20 mouse cellular contexts compared by ENCODE assay signal in the genomic region with DNA sequence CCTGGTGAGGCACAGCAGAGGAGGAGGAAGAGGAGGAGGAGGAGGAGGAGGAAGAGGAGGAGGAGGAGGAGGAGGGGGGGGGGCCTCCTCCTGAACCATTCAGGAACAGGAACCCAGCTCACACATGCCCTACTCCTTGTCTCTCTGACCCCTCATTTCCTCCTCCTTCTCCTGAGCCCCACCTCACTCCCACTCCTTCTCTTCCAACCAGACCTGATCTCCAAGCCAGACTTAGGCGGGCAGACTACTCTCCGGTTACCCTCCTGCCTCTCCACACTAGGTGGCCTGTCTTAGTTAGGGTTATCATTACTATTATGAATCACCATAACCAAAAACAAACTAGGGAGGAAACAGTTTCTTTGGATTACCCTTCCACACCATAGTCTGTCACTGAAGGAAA. TPM values are rescaled to one million over a fixed set of nuclear protein-coding genes. Genes with fewer than 3 reads are reported as not detected.
A peak's percentile ranks its signal among the peaks of the same experiment; 100 is the strongest.
DNase-seq lines count a peak whose midpoint lies in the region; ATAC-seq and TF ChIP-seq lines count a peak whose summit lies in the region.
"Had no signal": no experiment of that assay in that cellular context is flagged by ENCODE, and none has a peak within 500 bp of the region (broad histone marks: within the 10 kb centered on the region; RNA-seq: fewer than 3 reads in every experiment).

No protein-coding gene starts in this region.

- 0 out of 2 replicates have a peak, but pooled peaks have one; percentile 30 for ATAC-seq in liver, embryonic 12.5 days
- ATAC-seq in midbrain, embryonic 11.5 days (ENCODE audit: low FRiP score): no peak
- no peak for ATAC-seq in midbrain, embryonic 16.5 days
- ATAC-seq: activated CD4-positive, CD25-positive, alpha-beta regulatory T cell, adult 4 months; forebrain, embryonic 13.5 days; forebrain, postnatal 0 days; Patski had no signal

- no peak overlapping the region for H3K4me2 ChIP-seq in liver, embryonic 12.5 days
- no peak overlapping the region for H3K4me2 ChIP-seq in midbrain, embryonic 11.5 days
- H3K4me2 ChIP-seq in midbrain, embryonic 16.5 days (ENCODE audit: low read length): no peak overlapping the region
- H3K4me2 ChIP-seq: forebrain, embryonic 13.5 days; heart, embryonic 11.5 days; hindbrain, embryonic 14.5 days had no signal

- no peaks in the 10 kb centered on the region for H3K9me3 ChIP-seq in liver, embryonic 12.5 days (replicated peaks)
- H3K9me3 ChIP-seq in midbrain, embryonic 11.5 days (ENCODE audit: control insufficient read depth, low read length): no peaks in the 10 kb centered on the region
- H3K9me3 ChIP-seq in midbrain, embryonic 16.5 days (replicated peaks; ENCODE audit: control insufficient read depth, low read length, poor library complexity, severe bottlenecking): no peaks in the 10 kb centered on the region
- H3K9me3 ChIP-seq: forebrain, embryonic 13.5 days; hindbrain, embryonic 10.5 days had no signal

- H3K9ac ChIP-seq in heart, adult 2 months (ENCODE audit: low read depth, low read length): no peak overlapping the region
- H3K9ac ChIP-seq in liver, embryonic 12.5 days: no peak overlapping the region
- H3K9ac ChIP-seq in midbrain, embryonic 11.5 days (ENCODE audit: low read length): no peak overlapping the region
- no peak overlapping the region for H3K9ac ChIP-seq in midbrain, embryonic 16.5 days (ENCODE audit: low read depth, low read length)
- H3K9ac ChIP-seq: forebrain, embryonic 13.5 days; forebrain, postnatal 0 days; hindbrain, embryonic 14.5 days had no signal

- TF ChIP-seq POLR2A in heart, adult 2 months (IDR thresholded peaks at IDR 0.05; ENCODE audit: insufficient read depth, low read depth, low read length): no peak

- TF ChIP-seq EP300 in heart, adult 2 months (IDR thresholded peaks at IDR 0.05; ENCODE audit: insufficient read depth, low read depth, low read length): no peak

- no peaks in the 10 kb centered on the region for H3K27me3 ChIP-seq in heart, adult 2 months (ENCODE audit: control insufficient read depth, insufficient read depth, low read length)
- no peaks in the 10 kb centered on the region for H3K27me3 ChIP-seq in liver, embryonic 12.5 days (replicated peaks)
- no peaks in the 10 kb centered on the region for H3K27me3 ChIP-seq in midbrain, embryonic 11.5 days (ENCODE audit: control insufficient read depth, insufficient read depth, low read length)
- no peaks in the 10 kb centered on the region for H3K27me3 ChIP-seq in midbrain, embryonic 16.5 days (ENCODE audit: control insufficient read depth, insufficient read depth, low read depth, low read length)
- H3K27me3 ChIP-seq: CH12.LX; forebrain, embryonic 13.5 days; Patski had no signal

- DNase-seq in heart, adult 11 months: peak; percentile 74
- DNase-seq in heart, adult 2 months: no peak
- no peak for DNase-seq in liver
- peak; percentile 1 for DNase-seq in midbrain, embryonic 11.5 days (ENCODE audit: low spot score, missing footprints)
- no peak for DNase-seq in neural tube, embryonic 10.5 days (ENCODE audit: extremely low spot score, low spot score)
- DNase-seq: adrenal gland, postnatal 14 days; cerebellum, adult 11-12 months; cerebellum, adult 9-10 months; cerebellum, postnatal 25 days; forebrain, postnatal 0 days; gastrocnemius, postnatal 14 days had no signal

- H3K36me3 ChIP-seq in heart, adult 2 months (ENCODE audit: control insufficient read depth, insufficient read depth, low read length): no peaks in the 10 kb centered on the region; the same call in 1 of the 2 replicates
- H3K36me3 ChIP-seq in liver, embryonic 12.5 days: no peaks in the 10 kb centered on the region
- H3K36me3 ChIP-seq in midbrain, embryonic 11.5 days (ENCODE audit: control insufficient read depth, insufficient read depth, low read length): no peaks in the 10 kb centered on the region
- no peaks in the 10 kb centered on the region for H3K36me3 ChIP-seq in midbrain, embryonic 16.5 days (ENCODE audit: control insufficient read depth, insufficient read depth, low read length)
- H3K36me3 ChIP-seq: hindbrain, embryonic 10.5 days had no signal

- no peak overlapping the region for H3K4me3 ChIP-seq in heart, adult 2 months
- no peak overlapping the region for H3K4me3 ChIP-seq in liver, embryonic 12.5 days
- no peak overlapping the region for H3K4me3 ChIP-seq in midbrain, embryonic 11.5 days (ENCODE audit: low read depth, low read length)
- H3K4me3 ChIP-seq in midbrain, embryonic 16.5 days (ENCODE audit: low read depth, low read length): no peak overlapping the region
- H3K4me3 ChIP-seq: forebrain, embryonic 13.5 days; hindbrain, embryonic 10.5 days had no signal

- TF ChIP-seq CTCF in heart, adult 2 months (IDR thresholded peaks at IDR 0.05): no peak

- peaks cover 4% of the 10 kb centered on the region for H3K4me1 ChIP-seq in heart, adult 2 months (ENCODE audit: control insufficient read depth, insufficient read depth, low read length)
- peaks cover 5% of the 10 kb centered on the region; the same call in 1 of the 2 replicates for H3K4me1 ChIP-seq in liver, embryonic 12.5 days
- H3K4me1 ChIP-seq in midbrain, embryonic 11.5 days (ENCODE audit: control insufficient read depth, insufficient read depth, low read length): no peaks in the 10 kb centered on the region
- no peaks in the 10 kb centered on the region for H3K4me1 ChIP-seq in midbrain, embryonic 16.5 days (ENCODE audit: control insufficient read depth, insufficient read depth, low read length)
- H3K4me1 ChIP-seq: forebrain, embryonic 13.5 days had no signal

- no peak overlapping the region for H3K27ac ChIP-seq in heart, adult 2 months
- no peak overlapping the region for H3K27ac ChIP-seq in liver, embryonic 12.5 days
- no peak overlapping the region for H3K27ac ChIP-seq in midbrain, embryonic 11.5 days (ENCODE audit: low read depth, low read length)
- H3K27ac ChIP-seq in midbrain, embryonic 16.5 days (ENCODE audit: low read length): no peak overlapping the region
- H3K27ac ChIP-seq: forebrain, embryonic 13.5 days; hindbrain, embryonic 10.5 days; hindbrain, embryonic 14.5 days had no signal

- WGBS in heart, adult 2 months: 50% methylated on average over 2 of the region's 2 CpGs
- WGBS in liver, embryonic 12.5 days (ENCODE audit: insufficient replicate concordance): 71% methylated on average over 2 of the region's 2 CpGs
- WGBS in midbrain, embryonic 11.5 days: 79% methylated on average over 2 of the region's 2 CpGs
- WGBS in midbrain, embryonic 16.5 days: 90% methylated on average over 2 of the region's 2 CpGs

- intact Hi-C loops in heart, adult 2 months (cut with DNase I): no loop called here

- no peaks in the 10 kb centered on the region; the same call in 1 of the 2 replicates for H3K79me2 ChIP-seq in heart, adult 2 months (replicated peaks; ENCODE audit: control insufficient read depth, insufficient read depth, low read length)

RNA-seq across cellular contexts. Expression of gene Kif16b, which starts 10.0 kb away (rescaled TPM):
- 10 to 100 TPM; 32.3 to 38.3 TPM for total RNA-seq in heart, adult 2 months (2021)
- polyA plus RNA-seq in heart, adult 2 months (2012; rRNA removed): 16.1 and 22.1 TPM in 2 replicates
- polyA plus RNA-seq in liver, embryonic 12.5 days (2016; fragmentation: Nextera tagmentation; extraction: Ambion mirVana): 5.7 and 5.8 TPM in 2 replicates
- polyA plus RNA-seq in midbrain, embryonic 11.5 days (2014; fragmentation: Nextera tagmentation; extraction: Ambion mirVana): 5.2 and 6.4 TPM in 2 replicates
- 3.6 and 4.2 TPM in 2 replicates for polyA plus RNA-seq in midbrain, embryonic 16.5 days (2015; fragmentation: Nextera tagmentation; extraction: Ambion mirVana)

Comparison
In these comparisons a context has a peak if more than half of its experiments do, and no peak if none do; other contexts are left out.
1. DNase-seq: peak in heart, adult 11 months (single experiment) and midbrain, embryonic 11.5 days (single experiment); none in heart, adult 2 months (0 of 2), liver (single experiment) and neural tube, embryonic 10.5 days (single experiment).